Mouse (Mus musculus) heart, adult 9 months (tissue): ENCODE results near the gene Rpusd1.
"Not testable (repeated sequence)": the region's sequence is repeated elsewhere in the genome, so short reads cannot be mapped to it uniquely, and the experiment has no call there.

ENCODE experiments used
- DNase-seq, 2 experiments: peaks; one replicate each; pipeline ENCODE4 v3.0.0; 2022; ENCODE audit warnings: low spot score in 2 of 2

Gene Rpusd1

DNA sequence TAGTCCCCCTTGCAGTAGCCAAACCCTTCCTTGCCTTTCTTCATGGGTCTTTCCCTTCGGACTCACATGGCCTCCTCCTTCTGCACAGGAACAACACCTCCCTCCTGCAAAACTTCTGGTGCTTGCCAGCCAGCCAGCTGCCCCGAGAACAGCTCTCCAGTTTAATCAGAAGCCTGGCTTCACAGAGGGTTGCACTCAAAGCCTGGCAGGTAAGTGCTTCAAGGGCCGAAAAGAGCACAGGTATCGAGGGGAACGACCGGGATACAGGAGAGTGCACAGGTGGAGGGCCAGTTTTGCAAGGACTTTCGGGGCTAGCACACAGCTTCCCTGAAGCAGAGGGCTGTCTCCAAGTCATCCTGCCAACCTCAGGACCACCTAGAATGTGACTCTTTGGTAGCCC lies 11.4 kb downstream of the Rpusd1 start:
- no peak for DNase-seq

DNA sequence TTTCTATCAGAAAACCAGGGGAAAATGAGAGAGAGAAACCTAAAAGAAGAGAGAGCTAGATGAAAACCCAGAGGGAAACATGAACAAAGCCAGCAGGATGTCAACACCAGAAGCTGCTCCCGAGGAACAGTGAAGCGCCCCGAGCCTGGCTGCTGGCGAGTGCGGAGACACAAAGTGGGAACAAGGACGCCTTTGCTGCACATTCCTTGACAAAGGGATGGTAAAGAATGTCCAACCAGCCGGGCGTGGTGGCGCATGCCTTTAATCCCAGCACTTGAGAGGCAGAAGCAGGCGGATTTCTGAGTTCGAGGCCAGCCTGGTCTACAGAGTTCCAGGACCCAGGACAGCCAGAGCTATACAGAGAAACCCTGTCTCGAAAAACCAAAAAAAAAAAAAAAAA lies 14.0 kb downstream of the Rpusd1 start:
- not testable (repeated sequence) for DNase-seq

DNA sequence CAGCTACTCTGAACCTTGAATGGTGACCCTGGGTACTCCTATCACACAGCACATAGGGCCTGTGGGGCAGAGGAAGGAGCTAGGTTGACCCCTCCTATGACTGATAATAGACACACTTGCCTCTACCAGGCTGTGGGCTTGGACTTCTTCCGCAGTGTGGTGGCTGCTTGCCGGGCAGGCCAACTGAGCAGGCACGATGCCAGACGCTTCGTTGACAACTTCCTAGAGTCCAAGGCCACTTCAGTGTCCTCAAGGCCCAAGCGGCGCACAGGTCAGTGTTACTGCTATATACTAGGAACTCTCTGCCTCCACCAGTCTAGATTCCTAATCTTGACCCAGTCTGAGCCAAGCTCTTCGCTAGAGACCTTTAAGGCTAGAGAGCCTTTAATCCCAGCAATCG lies 16.4 kb downstream of the Rpusd1 start:
- DNase-seq = no peak

DNA sequence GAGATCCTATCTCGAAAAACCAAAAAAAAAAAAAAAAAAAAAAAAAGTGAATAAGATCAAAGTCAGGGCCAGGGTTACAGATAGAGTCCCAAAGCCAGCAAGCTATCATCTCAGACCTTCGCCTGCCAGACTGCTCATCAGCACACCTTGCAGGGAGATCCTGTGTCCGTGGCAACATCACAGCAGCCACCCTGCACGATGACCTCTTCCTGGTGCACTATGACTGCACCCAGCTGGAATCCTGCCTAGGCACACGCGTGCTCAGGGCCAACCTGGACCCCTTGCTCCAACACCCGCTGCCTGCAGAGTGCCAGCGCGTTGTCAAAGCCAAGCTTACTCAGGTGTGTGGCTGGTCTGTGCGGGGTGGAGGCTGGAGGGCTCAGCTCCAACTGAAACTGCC lies 16.8 kb downstream of the Rpusd1 start:
- no peak for DNase-seq

DNA sequence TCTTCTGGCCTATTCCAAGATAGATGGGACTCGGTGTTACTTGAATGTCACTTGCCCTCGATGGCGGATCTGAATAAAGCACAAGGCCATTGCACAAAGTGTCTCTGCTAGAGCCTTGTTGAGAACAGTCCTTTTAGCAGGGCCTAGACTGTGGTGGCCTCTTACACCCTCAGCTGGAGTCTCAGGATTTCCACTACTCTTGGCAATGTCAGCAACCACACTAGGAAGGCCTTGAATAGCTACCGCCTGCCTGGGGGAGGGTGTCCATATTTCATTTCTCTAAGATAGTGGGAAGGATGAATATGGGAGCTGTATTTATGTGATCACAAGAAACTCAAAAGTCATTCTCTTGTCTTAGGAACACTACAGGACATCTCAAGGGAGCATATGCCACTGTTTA lies 20.8 kb downstream of the Rpusd1 start:
- no peak for DNase-seq

DNA sequence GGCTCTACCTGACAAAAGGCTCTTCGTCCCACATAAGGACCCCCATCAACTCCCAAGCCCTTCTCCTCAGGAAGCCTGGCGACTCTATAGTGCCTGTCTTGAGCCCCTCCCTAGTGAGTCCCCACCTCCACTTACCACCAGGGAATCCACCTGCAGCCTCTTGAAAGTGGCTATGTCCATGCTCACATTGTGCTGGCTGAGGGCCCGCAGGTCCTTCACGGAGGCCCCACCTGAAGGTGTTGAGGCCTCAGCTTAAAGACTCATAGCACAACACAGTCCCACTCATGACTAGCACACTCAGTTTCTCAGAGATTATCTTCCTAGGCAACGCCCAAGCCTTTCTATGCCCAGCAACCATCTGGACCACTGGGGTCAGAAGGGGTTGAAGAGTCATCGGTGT lies 21.8 kb downstream of the Rpusd1 start:
- DNase-seq = no peak

DNA sequence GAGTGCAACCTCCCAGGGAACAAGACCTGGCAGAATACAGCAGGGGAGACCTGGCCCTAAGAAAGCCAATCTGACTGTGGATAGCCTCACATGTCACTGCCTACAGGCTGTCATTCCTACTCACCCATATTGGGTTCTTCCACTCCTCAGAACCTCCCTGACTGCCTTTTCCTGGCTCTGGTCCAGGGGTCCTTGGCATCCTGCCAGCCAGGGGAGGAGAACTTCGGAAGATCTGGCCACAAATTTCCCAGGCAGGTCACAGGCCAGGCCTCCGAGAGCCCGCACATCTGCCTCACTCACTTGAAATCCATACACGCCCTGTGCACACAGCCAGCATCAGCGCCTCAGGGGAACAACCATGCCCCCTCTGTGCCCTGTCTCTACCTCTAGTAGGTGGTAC lies 24.0 kb downstream of the Rpusd1 start:
- no peak for DNase-seq

DNA sequence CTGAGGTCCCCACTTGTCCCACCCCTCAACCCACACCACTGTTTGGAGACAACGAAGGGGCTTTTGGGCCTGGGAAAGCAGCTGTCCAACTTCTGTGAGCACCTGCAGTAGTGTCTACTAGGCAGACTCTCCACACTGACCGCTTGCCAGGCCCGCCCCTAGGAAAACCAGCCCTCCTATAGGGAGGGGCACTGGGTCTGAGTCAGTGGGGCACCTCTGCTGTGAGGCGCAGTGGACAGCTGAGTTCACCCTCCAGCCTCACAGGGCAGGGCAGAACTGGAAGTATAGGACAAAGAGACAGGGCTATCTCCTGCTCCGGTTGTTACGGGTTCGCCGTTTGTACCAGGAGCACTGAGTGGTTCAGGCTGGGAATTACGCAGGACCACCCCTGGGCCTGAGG lies 26.8 kb downstream of the Rpusd1 start, which contains the start of gene Msln:
Gene Msln (minus strand): TSS at position 138 of the 400 bp plus-strand sequence.
- no peak for DNase-seq

DNA sequence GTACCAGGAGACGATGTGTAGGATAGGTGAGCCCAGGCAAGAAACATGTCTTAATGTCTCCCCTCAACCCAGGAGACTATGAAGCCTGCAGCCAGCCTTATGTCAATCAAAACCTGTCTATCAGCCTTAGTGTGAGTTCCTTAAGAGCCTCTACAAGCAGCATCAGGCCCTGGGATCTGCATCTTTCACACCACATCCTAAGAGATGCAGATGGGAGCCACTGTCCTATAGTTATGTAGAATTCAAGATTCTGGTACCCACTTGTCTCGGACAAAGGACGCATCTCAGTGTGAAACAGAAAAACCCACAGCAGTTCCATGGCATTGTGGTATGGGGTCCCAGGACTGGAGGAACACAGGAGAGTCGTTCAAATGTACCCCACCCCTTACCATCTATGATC lies 27.6 kb downstream of the Rpusd1 start:
- no peak for DNase-seq

DNA sequence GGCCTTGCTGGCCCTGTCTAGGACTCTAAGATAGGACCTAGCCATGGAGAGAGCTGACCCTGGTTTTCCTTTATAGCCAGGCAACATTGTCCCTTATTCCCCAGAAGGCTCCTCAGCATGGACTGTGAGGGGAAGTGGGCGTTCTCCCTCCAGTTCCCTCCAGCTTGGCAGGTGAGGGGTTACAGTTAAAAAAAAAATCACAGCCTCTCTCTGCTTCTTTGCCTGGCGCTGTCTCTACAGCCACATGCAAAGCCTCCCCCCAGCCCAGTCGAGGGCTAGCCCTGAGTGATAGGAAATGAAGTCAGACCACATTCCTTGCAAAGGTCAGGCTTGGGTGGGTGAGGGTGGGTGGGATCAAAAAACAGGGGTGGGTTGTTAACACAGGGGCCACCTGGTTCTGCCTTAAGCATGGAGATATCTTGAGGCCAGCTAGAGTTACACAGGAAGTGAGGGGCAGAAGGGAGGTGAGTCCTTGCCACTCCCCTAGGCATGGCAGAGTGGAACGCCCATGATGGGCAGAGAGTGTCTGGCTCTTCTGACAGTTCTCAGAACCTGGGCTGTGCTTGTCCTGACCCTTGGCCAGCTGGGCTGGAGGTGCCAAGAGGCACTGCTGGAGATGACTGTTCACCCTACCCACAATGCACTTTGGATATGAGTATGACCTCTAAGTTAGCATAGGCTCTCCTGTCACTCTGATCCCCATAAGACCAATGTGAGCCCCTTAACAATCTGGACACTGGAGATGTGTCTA lies 28.3 kb downstream of the Rpusd1 start:
- DNase-seq = no peak

DNA sequence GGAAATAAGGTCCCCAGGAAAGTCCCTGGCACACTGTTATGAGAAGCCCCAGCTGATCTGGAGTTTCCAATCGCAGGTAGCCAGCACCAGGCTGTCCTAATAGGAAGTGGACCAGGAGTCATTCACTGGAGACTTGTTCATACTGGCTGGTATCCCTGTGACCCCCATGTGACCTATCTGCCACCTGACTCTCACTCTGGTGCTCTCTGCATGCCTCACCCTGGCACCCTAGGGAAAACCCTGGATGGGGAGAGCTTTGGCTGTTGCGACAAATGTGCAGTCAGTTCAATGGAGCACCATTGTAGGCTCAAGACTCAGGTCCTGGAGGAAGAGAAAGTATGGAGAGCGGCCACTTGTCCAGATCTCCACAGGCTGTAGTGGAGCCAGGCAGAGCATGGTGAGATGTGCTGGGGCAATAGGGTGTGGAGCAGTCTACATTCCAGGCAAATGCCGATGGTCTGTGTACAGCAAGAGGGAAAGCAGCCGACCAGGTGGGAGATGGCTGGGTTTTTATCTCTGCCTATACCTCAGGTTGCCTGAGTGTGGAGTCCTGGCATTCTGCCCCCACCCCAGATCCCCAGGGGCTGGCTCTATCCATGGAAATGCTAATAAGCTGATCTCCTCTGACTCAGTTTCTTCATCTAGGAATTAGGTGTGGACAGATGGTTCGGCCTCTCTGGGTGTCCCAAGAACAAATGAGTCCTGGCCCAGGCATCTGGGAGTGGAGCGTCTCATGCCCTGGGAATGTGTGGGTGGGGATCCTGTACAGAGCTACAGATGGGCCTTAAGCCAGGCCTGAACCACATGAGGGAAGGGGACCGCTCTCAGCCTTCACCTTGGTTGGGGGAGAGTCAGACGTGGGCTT lies 29.1 kb downstream of the Rpusd1 start:
- no peak for DNase-seq

DNA sequence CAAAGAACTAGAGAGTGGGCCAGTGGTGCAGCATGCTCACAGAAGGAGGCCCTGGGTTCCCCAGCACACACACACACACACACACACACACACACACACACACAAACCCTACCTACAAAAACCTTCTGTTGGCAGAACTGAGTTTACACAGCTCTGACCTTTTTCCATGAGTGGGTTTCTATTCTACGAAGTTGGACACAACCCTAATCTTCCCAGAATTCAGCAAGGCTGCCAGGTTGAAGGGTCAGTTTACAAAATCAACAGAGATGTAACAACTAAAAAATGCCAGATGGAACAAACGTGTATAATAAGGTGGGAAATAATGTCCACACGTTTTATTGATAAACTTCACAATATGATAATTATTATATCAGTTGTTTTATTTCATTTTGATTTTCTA lies 30.2 kb downstream of the Rpusd1 start:
- DNase-seq = no peak

DNA sequence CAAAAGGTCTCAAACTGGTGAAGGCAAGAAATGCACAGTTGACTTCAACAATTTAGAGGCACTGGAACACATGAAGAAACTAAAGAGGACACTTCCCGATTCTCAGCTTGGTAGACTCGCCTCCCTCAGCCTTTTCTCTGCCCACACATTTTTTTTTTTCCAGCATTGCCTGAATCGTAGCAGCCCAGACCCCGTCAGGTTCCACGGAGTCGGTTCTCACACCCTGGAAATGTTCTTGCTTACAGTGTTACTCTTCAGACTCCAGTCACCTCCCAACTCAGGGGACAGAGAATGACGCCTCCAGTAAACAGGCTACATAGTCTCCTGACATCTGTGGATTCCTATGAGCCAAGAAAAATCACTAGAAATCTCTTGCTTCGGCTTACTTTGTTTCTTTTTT lies 32.7 kb downstream of the Rpusd1 start:
- no peak for DNase-seq

DNA sequence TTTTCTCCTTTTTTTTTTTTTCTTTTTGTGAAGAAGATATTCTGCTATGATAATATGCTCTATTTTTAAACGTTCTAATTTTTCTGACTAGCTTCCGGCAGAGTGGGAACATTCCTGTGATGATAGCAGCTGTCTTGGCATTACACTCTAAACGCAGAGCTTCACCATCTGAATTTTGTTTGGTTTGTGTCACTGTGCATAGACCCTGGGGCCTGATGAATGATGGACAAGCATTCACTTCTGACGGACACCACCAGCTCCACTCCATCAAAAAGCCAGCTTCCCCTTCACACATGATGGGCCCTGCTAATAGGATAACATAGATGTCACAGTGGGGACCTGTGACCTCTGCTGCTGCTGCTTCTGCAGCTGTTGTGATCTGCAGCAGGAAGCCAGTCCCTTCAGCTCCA lies 34.1 kb downstream of the Rpusd1 start:
- no peak for DNase-seq

DNA sequence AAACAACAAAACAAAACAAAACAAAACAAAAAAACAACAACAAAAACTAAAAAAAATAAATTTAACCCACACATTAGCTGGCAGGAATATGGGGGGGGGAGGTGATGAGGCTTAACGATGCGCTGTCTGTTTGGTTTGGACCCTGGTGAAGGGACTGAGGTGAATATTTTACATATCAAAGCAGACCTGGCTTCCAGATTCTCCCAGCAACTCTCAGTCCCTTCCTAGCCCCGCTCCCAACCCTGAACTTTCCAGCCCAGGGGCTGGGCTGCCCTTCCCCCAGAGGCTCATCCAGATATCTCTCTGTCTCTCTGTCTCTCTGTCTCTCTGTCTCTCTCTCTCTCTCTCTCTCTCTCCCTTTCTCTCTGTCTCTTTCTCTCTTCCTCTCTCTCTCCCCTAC lies 35.1 kb downstream of the Rpusd1 start:
- DNase-seq = no peak

DNA sequence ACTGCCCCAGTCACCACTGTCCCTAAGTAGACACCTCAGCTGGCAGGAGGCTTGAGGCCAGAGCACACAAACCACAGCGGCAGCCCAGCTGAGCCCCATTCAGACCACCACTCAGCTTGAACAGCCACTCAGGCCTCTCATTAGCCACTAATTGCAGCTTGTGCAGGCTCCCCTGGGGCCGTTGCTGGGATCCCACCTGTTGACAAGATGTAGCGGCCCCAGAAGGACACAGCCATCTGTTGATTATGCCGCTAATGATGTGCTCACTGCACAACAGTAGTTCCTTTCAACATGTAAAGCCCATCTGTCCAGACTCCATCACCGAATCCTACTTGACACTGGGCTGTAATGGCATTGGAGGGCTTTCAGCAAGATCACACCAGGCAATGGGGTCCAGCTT lies 38.4 kb downstream of the Rpusd1 start:
- no peak for DNase-seq

DNA sequence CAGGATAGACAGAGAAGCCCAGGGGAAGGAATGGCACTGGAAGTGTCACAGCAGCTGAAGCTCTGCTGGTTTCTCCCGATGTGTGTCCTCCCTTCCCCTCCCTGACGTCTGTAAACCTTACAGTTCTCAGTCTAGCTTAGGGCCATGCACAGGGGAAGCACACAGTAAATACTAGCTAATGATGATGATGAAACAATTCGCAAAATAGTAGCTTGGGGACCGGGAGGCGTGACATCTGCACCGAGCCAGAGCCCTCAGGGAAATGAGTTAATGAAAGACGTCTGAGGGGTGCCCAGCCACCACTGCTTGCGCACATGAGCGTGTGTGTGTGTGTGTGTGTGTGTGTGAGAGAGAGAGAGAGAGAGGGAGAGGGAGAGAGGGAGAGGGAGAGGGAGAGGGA lies 41.9 kb downstream of the Rpusd1 start:
- DNase-seq = no peak

DNA sequence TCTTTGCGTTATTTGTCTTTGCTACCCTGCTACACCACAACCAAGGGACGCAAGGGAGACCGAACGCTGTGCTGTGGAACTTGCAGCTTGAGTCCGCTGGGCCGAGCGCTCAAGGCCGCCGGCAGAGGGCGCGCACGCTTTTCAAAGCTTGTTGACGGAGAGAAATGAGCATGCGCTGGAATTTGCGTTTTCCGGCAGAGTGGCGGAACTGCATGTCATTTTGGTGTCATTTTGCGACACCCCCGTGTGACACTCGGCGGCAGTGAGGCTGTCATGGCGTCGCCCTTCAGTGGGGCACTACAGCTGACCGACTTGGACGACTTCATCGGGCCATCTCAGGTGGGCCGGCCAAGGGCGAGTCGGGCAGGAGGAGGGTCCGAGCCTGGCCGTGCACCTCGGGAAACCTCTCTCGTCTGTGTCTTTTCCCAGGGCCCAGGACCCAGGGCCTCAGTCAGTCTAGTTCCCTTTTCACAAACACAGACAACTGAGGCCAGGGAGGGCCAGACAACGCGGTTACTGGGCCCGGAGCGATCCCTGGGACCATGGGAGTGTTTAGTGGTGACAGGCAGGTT lies 46.2 kb downstream of the Rpusd1 start, which contains the start of gene Narfl:
Gene Narfl (plus strand): TSS at position 228 of the 572 bp plus-strand sequence.
- peak; percentile 90 to 96 for DNase-seq

DNA sequence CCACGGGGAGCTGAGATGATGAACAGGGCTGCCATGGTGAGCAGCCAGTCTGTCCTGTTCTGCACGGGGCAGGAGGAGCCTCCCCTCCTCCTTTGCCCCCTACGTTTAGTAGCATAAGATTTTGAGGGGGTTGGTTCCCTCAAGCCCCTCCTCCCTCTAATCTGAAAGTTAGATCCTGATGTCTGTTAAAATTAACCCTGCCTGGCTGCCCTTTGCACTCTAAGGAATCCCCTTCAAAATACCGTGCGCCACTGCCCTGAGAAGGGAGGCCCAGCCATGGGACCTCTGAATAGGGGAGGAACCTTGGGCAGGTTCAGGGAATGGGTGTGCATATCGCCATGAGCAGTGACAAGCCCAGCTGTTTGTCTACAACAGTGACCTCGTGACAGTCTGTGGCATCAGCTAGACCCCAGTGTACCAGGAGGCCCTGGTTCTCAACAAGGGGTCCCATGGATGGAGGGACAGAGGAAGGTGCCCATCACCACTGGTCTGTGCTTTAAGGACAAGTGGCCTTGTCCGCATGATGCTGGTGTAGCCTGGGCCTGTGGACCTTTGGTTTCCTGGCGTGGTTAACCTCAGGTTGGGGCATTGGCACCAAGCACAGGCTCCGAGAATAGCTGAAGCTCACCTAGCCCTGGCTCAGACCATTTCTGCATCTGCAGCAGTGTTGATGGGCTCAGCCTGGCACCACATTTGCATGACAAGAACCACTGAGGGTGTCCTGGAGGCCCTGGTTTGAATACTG lies 48.0 kb downstream of the Rpusd1 start:
- DNase-seq = no peak

DNA sequence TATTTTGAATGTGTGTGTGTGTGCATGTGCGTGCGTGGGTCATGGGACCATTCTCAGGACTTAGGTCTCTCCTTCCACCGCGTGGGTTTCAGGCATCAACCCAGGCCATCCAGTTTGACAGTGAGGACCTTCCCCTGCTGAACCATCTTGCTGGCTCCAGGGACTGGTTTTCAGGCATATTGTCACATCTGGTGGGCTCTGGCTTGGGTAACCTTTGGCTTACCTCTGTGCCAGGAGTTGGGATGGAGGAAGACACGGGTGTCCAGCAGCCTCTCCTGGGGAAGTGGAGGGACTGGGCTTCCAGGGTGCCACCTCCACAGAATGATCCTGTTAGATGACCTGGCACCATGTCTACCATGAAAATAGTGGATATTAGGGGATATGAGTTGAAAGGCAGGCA lies 50.5 kb downstream of the Rpusd1 start:
- DNase-seq = no peak
